Mouse (Mus musculus) stomach, postnatal 0 days (tissue): ENCODE results near the gene Hk3. TPM values are rescaled to one million over a fixed set of nuclear protein-coding genes. Genes with fewer than 3 reads are reported as not detected.
A peak's percentile ranks its signal among the peaks of the same experiment; 100 is the strongest.

Source experiments
- ATAC-seq: fragments of 200-750 bp; cut with Nextera tagmentation; 2 replicates; pipeline ENCODE4 v1.8.0; 2017; ENCODE audit not compliant: low FRiP score, low TSS enrichment
- DNase-seq: peaks from one replicate; pipeline ENCODE4 v3.0.0-alpha.2; 2016; ENCODE audit warnings: low spot score
- H3K27ac ChIP-seq: fragments of 300-500 bp; sonication (generic); replicated peaks from 2 replicates; pipeline ENCODE4 v1.5.1; 2014; ENCODE audit warnings: mild to moderate bottlenecking, control low read depth
- H3K27me3 ChIP-seq: fragments of 300-500 bp; sonication (generic); 2 replicates; pipeline ENCODE4 v1.6.1; 2014; ENCODE audit warnings: low read length; ENCODE audit not compliant: control insufficient read depth, insufficient read depth
- H3K36me3 ChIP-seq: fragments of 300-500 bp; sonication (generic); 2 replicates; pipeline ENCODE4 v1.6.1; 2014; ENCODE audit warnings: low read length, mixed read lengths; ENCODE audit not compliant: control insufficient read depth, insufficient read depth
- H3K4me1 ChIP-seq: fragments of 300-500 bp; sonication (generic); replicated peaks from 2 replicates; pipeline ENCODE4 v1.6.1; 2014; ENCODE audit warnings: antibody characterized with exemption; ENCODE audit not compliant: control insufficient read depth, insufficient read depth
- H3K4me2 ChIP-seq: fragments of 300-500 bp; sonication (generic); replicated peaks from 2 replicates; pipeline ENCODE4 v1.6.1; 2014; ENCODE audit warnings: low read depth, mild to moderate bottlenecking, control low read depth, moderate library complexity
- H3K4me3 ChIP-seq: fragments of 300-500 bp; sonication (generic); 2 replicates; pipeline ENCODE4 v1.5.1; 2014; ENCODE audit warnings: low read depth, low read length, control low read depth
- H3K9ac ChIP-seq: fragments of 300-500 bp; sonication (generic); 2 replicates; pipeline ENCODE4 v1.6.1; 2014; ENCODE audit warnings: mild to moderate bottlenecking, low read length, control low read depth, mixed read lengths
- H3K9me3 ChIP-seq: fragments of 300-500 bp; sonication (generic); 2 replicates; pipeline ENCODE4 v1.6.1; 2016; ENCODE audit warnings: low read length; ENCODE audit not compliant: control insufficient read depth
- CTCF ChIP-seq: IDR thresholded peaks from 2 replicates; pipeline ENCODE4 v1.5.1; 2016; ENCODE audit warnings: antibody characterized with exemption, low read depth, mild to moderate bottlenecking, moderate library complexity
- EP300 ChIP-seq: optimal IDR thresholded peaks from 2 replicates; pipeline ENCODE3; 2016; ENCODE audit warnings: antibody characterized with exemption
- WGBS: fragments of 180-500 bp; shearing (Covaris S2); extraction: QIAGEN DNeasy Blood & Tissue Kit; methylation state at CpG from one replicate; pipeline ENCODE4 v1.1.7; 2014; 5-methylcytosine and 5-hydroxymethylcytosine counted together
- polyA plus RNA-seq: library from polyadenylated mRNA; unstranded; fragments of >200 nt; fragmentation: Nextera tagmentation; extraction: Ambion mirVana; gene quantifications from 2 replicates; pipeline ENCODE4 v1.2.1, GENCODE M21; 2015

Gene Hk3
- polyA plus RNA-seq, 1 experiment from 2014 or later, result 0.69 TPM

DNA sequence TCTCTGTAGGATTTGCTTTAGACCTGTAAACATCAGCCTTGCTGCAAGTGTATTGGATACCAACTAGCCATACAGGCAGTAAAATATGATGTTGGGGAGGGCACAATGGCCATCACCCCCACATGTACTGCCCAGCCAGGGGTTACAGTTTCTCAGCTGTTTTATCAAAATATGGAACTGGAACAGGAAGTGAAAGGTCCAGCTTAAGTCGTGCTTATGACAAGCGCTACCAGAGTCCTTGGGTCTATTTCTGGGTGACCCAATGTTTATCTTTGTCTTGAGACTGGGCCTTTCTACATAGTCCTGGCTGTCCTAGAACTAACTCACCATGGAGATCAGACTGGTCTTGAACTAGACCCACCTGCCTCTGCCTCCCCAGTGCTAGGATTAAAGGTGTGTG, 3.0 kb upstream of the Hk3 start:
- no peak overlapping the region for H3K4me2 ChIP-seq
- WGBS, result 85% methylated on average over 2 of the region's 2 CpGs
- no peak for TF ChIP-seq EP300
- TF ChIP-seq CTCF, result no peak
- no peak overlapping the region for H3K4me3 ChIP-seq
- DNase-seq (no peak), ATAC-seq (no peak)
- H3K9me3 ChIP-seq, result no peaks in the 10 kb centered on the region
- H3K27me3 ChIP-seq, result no peaks in the 10 kb centered on the region
- H3K36me3 ChIP-seq, result peaks cover 5% of the 10 kb centered on the region; the same call in 1 of the 2 replicates
- no peak overlapping the region for H3K27ac ChIP-seq
- H3K9ac ChIP-seq, result no peak overlapping the region
- no peaks in the 10 kb centered on the region for H3K4me1 ChIP-seq

DNA sequence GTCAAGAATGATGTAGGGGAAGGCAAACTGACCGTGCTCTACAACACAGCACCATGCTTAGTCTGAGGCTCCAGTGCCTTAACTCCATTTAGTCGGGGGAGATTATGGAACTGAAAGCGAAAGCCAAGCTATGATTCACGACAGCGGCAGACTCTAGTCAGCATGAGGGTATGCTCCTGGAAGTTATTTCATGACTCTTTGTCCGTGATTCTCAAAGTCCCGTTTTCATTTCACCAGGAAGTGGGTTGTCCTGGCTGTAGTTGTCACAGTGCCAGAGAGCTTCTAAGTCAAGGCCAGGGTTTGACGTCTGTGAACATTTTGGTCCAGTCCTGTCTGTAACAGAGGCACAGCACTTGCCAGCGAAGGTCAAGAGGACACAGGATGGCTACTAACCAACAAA, 1.5 kb upstream of the Hk3 start:
- H3K27ac ChIP-seq, result no peak overlapping the region
- no peak overlapping the region for H3K4me3 ChIP-seq
- no peak overlapping the region for H3K4me2 ChIP-seq
- no peak for DNase-seq
- H3K9me3 ChIP-seq, result no peaks in the 10 kb centered on the region
- no peak overlapping the region for H3K9ac ChIP-seq
- no peaks in the 10 kb centered on the region for H3K27me3 ChIP-seq
- 59% methylated on average over 9 of the region's 9 CpGs for WGBS
- ATAC-seq, result no peak
- no peak for TF ChIP-seq CTCF
- TF ChIP-seq EP300, result no peak
- no peaks in the 10 kb centered on the region for H3K36me3 ChIP-seq
- no peaks in the 10 kb centered on the region for H3K4me1 ChIP-seq

DNA sequence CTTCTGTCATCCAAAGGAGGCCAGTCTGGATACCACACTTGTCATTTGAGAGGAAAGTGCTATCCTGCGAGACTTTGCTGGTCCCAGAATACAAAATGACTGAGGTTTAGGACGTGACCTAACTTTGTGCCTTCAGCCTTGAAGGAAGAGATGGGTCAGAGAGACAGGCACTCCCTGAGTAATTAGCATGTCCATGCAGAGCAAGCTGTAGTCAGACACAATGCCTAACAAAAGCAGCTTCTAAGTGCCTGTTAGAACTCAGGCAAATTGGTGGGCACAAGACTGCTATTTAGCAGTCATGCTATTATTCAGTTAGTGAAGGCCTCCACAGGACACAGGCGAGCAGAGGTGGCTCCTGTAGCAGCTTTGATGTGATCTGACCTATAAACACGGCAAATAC, 1.1 kb upstream of the Hk3 start:
- TF ChIP-seq EP300 (no peak), CTCF (no peak)
- Histone ChIP-seq H3K9me3 (no peaks in the 10 kb centered on the region), H3K4me2 (no peak overlapping the region), H3K27ac (no peak overlapping the region), H3K4me3 (no peak overlapping the region), H3K27me3 (no peaks in the 10 kb centered on the region), H3K36me3 (no peaks in the 10 kb centered on the region), H3K9ac (no peak overlapping the region), H3K4me1 (no peaks in the 10 kb centered on the region)
- DNase-seq (no peak), ATAC-seq (no peak)
- 73% methylated on average over 4 of the region's 4 CpGs for WGBS

DNA sequence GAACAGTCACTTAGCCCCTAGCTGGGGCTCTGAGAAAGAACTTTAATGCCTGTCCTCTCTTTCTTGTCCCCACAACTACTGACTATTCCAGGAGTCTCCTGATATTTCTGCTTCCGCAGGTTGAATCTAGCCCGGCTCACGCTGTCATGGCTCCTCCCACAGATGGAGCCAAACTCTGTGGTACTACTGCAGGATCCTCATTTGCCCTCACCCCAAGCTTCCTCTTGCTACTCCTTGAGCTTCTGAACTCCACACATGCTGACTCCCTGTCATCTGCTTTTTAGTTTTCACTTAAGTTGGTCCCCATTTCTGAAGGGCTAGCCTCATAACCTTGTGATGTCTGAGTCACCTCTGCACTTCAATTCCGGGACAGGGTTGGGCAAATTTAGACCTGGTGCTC, 1.1 kb downstream of the Hk3 start:
- no peak for TF ChIP-seq CTCF
- no peak for TF ChIP-seq EP300
- H3K4me2 ChIP-seq, result no peak overlapping the region
- ATAC-seq (no peak), DNase-seq (no peak)
- H3K27ac ChIP-seq, result no peak overlapping the region
- no peak overlapping the region for H3K4me3 ChIP-seq
- no peaks in the 10 kb centered on the region for H3K9me3 ChIP-seq
- no peaks in the 10 kb centered on the region for H3K27me3 ChIP-seq
- H3K4me1 ChIP-seq, result no peaks in the 10 kb centered on the region
- no peaks in the 10 kb centered on the region for H3K36me3 ChIP-seq
- WGBS, result 92% methylated on average over 4 of the region's 4 CpGs
- no peak overlapping the region for H3K9ac ChIP-seq

GRCm38 (mm10) chr13:55019181-55019580, 2.0 kb downstream of the Hk3 start:
- DNase-seq, result no peak
- no peaks in the 10 kb centered on the region for H3K4me1 ChIP-seq
- no peaks in the 10 kb centered on the region for H3K27me3 ChIP-seq
- no peak for ATAC-seq
- H3K4me2 ChIP-seq, result no peak overlapping the region
- H3K9me3 ChIP-seq, result no peaks in the 10 kb centered on the region
- no peak overlapping the region for H3K27ac ChIP-seq
- WGBS, result 44% methylated on average over 3 of the region's 3 CpGs
- TF ChIP-seq EP300, result no peak
- peak; percentile 15; the same call in 1 of the 2 replicates for TF ChIP-seq CTCF
- H3K36me3 ChIP-seq, result no peaks in the 10 kb centered on the region
- no peak overlapping the region for H3K9ac ChIP-seq
- H3K4me3 ChIP-seq, result no peak overlapping the region

- DNase-seq (no peak), ATAC-seq (no peak)
- H3K4me2 ChIP-seq, result no peak overlapping the region
- no peak overlapping the region for H3K9ac ChIP-seq
- 91% methylated on average over 9 of the region's 9 CpGs for WGBS
- H3K4me1 ChIP-seq, result no peaks in the 10 kb centered on the region
- H3K4me3 ChIP-seq, result no peak overlapping the region
- no peak overlapping the region for H3K27ac ChIP-seq
- H3K9me3 ChIP-seq, result no peaks in the 10 kb centered on the region
- no peaks in the 10 kb centered on the region for H3K36me3 ChIP-seq
- no peaks in the 10 kb centered on the region for H3K27me3 ChIP-seq
- TF ChIP-seq CTCF, result no peak
- no peak for TF ChIP-seq EP300
Observed at GRCm38 (mm10) chr13:55018700-55019099, 2.5 kb downstream of the Hk3 start.
